Mouse (Mus musculus) olfactory bulb, adult 2 months (tissue): Measurements from ENCODE around the gene F2r.

Source experiments
- CTCF ChIP-seq: fragments of 200-500 bp; IDR thresholded peaks from 2 replicates; pipeline ENCODE4 v1.5.1; 2012; ENCODE audit warnings: low read depth, mild to moderate bottlenecking, low read length, moderate library complexity; ENCODE audit not compliant: insufficient read depth
- POLR2A ChIP-seq: fragments of 200-500 bp; IDR thresholded peaks from 2 replicates; pipeline ENCODE4 v1.6.1; 2012; ENCODE audit warnings: mild to moderate bottlenecking, low read depth, low read length, moderate library complexity; ENCODE audit not compliant: insufficient read depth

DNA sequence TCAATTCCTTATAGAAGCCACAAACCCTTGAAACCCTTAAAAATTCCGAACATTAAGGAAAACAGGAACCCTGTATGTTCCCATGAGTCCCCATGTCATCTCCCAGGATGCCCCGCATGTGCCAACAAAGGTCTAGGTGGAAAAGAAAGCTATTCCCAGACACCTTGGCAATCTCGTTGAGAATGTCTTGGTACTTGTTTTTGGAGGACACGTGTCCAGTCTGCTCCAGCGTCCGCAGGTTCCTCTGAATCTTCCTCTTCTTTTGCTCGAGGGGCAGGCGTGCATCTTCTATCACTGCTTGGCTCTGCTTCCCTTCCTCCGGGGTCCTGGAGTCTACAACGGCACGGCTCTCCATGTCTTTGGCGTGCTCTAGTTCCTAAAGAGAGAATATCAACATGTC is 17.0 kb upstream of the F2r start:
- TF ChIP-seq POLR2A (no peak), CTCF (no peak)
